Mouse (Mus musculus) megakaryocyte, adult 5-6 weeks (primary cell): ENCODE results near the gene Vmn1r14. TPM values are rescaled to one million over a fixed set of nuclear protein-coding genes. Genes with fewer than 3 reads are reported as not detected.
"Not testable (repeated sequence)": the region's sequence is repeated elsewhere in the genome, so short reads cannot be mapped to it uniquely, and the experiment has no call there.

Experiments used
- ATAC-seq: 2 replicates; pipeline ENCODE4 v1.8.0; 2016; ENCODE audit warnings: mild to moderate bottlenecking, inconsistent platforms; ENCODE audit not compliant: poor library complexity, severe bottlenecking
- total RNA-seq, 2 experiments: library from RNA; stranded (forward) in 1 of 2; stranded (reverse) in 1 of 2; fragments of 153-499, 151-499 nt in 1 of 2; fragments of 221-1000, 200-1000 nt in 1 of 2; gene quantifications; 2 replicates each; pipeline versions ENCODE4 v1.2.3 to v1.2.4; 2015 to 2017

Vmn1r14 gene
- not detected in 2 replicates for total RNA-seq (2015)
- total RNA-seq (2017), result not detected in 2 replicates

DNA sequence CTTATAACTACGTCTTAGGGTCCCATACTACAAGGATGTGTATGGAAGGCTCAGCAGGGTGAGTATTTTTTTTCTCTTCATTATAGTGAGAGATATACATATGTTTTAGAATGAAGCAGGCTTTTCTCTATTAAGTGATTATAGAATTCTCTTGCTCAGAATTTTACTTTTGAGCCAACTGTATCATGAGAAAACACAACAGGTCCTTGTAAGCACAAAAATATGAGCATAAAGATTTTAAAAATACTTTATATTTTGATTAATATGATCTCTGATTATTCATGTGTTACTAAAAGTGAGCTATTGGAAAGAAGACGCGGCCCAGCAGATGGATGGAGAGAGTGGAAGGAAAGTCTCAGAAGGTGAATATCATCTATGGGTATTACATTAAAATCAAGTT, at the start of gene Vmn1r14:
Vmn1r14 (plus strand) TSS at position 301 of the 400 bp plus-strand sequence.
- ATAC-seq, result no peak

DNA sequence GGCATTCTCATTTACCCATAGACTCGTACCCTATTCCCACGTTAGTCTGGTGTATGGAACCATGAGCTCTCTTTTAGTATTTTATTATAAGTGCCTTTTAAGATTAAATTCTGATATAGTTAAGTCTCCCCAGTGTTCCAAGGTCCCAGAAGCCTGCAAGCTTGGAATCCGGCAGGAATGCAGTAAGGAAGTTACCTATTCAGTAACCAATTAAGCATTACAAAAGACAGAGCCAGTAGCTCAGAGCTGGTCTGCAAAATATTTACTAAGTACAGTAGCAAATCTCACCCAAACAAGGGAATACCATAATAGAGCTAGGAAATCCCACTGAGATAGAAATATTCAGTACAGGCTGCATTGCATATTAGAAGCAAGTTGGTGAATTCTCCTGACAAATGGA, 41.5 kb upstream of the Vmn1r14 start:
- ATAC-seq, result not testable (repeated sequence)

DNA sequence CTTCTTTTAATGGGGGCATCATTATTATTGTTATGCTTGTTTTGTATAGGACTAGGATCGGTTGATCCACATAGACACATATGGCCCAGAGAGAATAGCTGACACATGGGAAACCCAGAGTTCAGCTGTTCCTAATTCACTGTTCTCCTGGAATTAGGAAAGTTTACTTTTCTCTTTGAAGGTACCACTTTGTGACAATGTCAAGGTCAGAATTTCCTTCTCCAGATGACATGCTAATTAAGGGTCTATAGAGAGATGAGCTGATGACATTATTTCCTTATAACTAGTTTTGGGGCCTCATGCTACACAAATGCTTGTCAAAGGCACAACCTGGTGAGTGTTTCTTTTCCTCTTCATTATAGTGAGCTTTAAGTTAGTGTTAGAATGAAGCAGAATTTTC, 28.5 kb upstream of the Vmn1r14 start, which contains the start of gene Vmn1r13:
Vmn1r13 (plus strand) TSS at position 301 of the 400 bp plus-strand sequence.
- not testable (repeated sequence) for ATAC-seq

DNA sequence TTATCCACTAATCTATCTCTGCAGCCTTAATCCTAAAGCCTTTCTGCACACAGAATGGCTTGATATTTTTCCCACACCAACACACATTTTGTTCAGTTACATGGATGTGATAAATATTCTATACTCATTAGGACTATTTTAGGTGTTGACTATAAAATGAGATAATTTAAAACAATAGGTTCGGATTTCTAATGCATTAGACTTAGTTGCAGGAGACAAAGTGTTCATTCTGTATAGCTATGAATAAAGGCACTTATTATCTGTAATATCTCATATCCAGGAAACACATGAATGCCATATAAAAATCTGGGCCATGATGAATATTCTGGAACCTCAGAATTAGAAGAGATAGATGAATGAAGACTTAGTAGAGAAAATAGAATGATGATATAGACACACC, 26.2 kb downstream of the Vmn1r14 start, which contains the start of gene Vmn1r15:
Vmn1r15 (plus strand) TSS at position 301 of the 400 bp plus-strand sequence.
- ATAC-seq, result no peak

DNA sequence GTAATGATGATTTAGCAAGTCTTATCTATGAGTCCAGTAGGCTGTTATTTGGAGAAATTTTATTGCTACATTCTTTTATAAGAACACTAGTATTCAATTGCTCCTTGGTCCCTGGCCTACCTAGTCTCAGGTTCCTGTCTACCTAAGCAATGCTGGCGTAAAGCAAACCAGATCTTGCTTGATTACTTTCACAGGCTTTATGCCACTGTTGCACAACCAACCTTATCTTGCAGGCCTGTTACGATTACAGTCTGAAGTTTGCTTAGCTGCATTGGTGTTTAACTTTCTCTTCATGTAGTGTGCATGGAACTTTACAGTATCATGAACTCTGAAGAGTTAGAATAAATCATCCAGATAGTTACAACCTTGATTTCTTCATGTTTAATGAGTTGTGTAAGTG, 29.5 kb downstream of the Vmn1r14 start:
- ATAC-seq, result no peak

DNA sequence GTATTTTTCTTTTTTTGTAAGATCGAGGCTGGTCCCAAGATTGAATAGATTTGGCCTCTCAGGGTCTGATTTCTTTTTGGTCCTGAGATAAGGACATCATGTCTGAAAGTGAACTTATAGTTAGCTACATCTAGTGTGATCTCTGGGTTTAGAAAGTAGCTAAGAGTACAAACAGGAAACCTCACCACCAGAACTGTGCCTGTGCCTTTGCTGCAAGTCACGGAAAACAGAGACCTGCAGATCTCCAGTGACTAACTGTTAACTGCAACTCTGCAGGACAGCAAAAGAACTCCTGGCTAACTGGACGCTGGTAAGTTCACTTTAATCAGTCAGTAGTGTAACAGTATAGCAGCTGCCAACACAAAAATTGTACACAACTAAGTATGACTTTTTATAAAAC, 40.4 kb downstream of the Vmn1r14 start:
- no peak for ATAC-seq

DNA sequence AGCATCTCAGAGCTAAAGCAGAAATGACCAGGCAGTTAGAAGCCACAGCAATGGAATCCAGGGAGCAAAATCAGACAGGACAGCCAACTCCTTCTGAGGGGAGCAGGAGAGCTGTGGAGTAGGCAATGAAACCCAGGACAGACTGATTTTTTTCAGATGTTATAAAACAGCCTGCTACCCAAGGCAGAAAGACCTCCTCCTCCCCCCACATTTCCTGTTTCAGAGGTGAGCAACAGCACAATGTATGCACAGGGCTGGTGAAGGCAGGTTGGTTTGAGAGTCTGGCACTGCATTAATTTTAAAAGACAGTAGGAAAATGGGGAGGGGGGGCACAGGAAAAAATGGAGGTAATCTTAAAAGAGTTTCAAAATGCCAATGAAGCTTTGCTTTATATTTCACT, 41.0 kb downstream of the Vmn1r14 start:
- 0 out of 2 replicates have a peak, but pooled peaks have one; percentile 5 for ATAC-seq

DNA sequence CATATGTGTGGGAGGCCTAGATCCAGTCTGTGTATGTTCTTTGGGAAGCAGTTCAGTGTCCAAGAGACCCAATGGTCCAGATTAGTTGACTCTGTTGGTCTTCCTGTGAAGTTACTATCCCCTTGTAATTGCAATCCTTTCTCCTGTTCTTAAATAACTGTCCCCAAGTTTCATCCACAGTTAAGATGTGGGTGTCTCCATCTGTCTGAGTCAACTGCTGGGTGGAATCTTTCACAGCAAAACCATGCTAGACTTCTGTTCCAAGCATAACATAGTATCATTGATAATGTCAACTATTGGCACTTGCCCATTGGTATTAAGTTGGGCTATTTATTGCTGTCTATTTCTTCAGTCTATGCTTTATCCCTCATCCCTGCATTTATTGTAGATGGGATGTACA, 47.5 kb downstream of the Vmn1r14 start:
- ATAC-seq, result no peak

Other genes starting within 250 kb of the Vmn1r14 start
- 0.21 TPM in 1 of 2 replicates, not detected in the other for gene Vmn1r6, start 234.4 kb upstream of the Vmn1r14 start, total RNA-seq (2015)
- not detected in 2 replicates for gene Vmn1r6, start 234.4 kb upstream of the Vmn1r14 start, total RNA-seq (2017)
- not detected in 2 replicates for gene Vmn1r7, start 206.4 kb upstream of the Vmn1r14 start, total RNA-seq (2015)
- not detected in 2 replicates for gene Vmn1r7, start 206.4 kb upstream of the Vmn1r14 start, total RNA-seq (2017)
- gene Vmn1r8, start 199.4 kb upstream of the Vmn1r14 start, total RNA-seq (2015), result not detected in 2 replicates
- not detected in 2 replicates for gene Vmn1r8, start 199.4 kb upstream of the Vmn1r14 start, total RNA-seq (2017)
- not detected in 2 replicates for gene Vmn1r9, start 164.9 kb upstream of the Vmn1r14 start, total RNA-seq (2015)
- gene Vmn1r9, start 164.9 kb upstream of the Vmn1r14 start, total RNA-seq (2017), result not detected in 2 replicates
- gene Vmn1r10, start 122.2 kb upstream of the Vmn1r14 start, total RNA-seq (2015), result not detected in 2 replicates
- gene Vmn1r10, start 122.2 kb upstream of the Vmn1r14 start, total RNA-seq (2017), result not detected in 2 replicates
- gene Vmn1r11, start 98.2 kb upstream of the Vmn1r14 start, total RNA-seq (2015), result not detected in 2 replicates
- not detected in 2 replicates for gene Vmn1r11, start 98.2 kb upstream of the Vmn1r14 start, total RNA-seq (2017)
- not detected in 2 replicates for gene Vmn1r12, start 74.8 kb upstream of the Vmn1r14 start, total RNA-seq (2015)
- gene Vmn1r12, start 74.8 kb upstream of the Vmn1r14 start, total RNA-seq (2017), result not detected in 2 replicates
- gene Vmn1r13, start 28.4 kb upstream of the Vmn1r14 start, total RNA-seq (2015), result not detected in 2 replicates
- gene Vmn1r13, start 28.4 kb upstream of the Vmn1r14 start, total RNA-seq (2017), result not detected in 2 replicates
- gene Vmn1r15, start 26.3 kb downstream of the Vmn1r14 start, total RNA-seq (2015), result not detected in 2 replicates
- gene Vmn1r15, start 26.3 kb downstream of the Vmn1r14 start, total RNA-seq (2017), result not detected in 2 replicates
- not detected in 2 replicates for gene Vmn1r16, start 97.8 kb downstream of the Vmn1r14 start, total RNA-seq (2015)
- not detected in 2 replicates for gene Vmn1r16, start 97.8 kb downstream of the Vmn1r14 start, total RNA-seq (2017)
- not detected in 2 replicates for gene Vmn1r17, start 132.0 kb downstream of the Vmn1r14 start, total RNA-seq (2015)
- not detected in 2 replicates for gene Vmn1r17, start 132.0 kb downstream of the Vmn1r14 start, total RNA-seq (2017)
- 0.02 TPM in 1 of 2 replicates, not detected in the other for gene Vmn1r18, start 164.1 kb downstream of the Vmn1r14 start, total RNA-seq (2015)
- gene Vmn1r18, start 164.1 kb downstream of the Vmn1r14 start, total RNA-seq (2017), result not detected in 2 replicates
- gene Vmn1r19, start 172.1 kb downstream of the Vmn1r14 start, total RNA-seq (2015), result not detected in 2 replicates
- not detected in 2 replicates for gene Vmn1r19, start 172.1 kb downstream of the Vmn1r14 start, total RNA-seq (2017)
- gene Vmn1r20, start 197.2 kb downstream of the Vmn1r14 start, total RNA-seq (2015), result not detected in 2 replicates
- not detected in 2 replicates for gene Vmn1r20, start 197.2 kb downstream of the Vmn1r14 start, total RNA-seq (2017)